Mouse (Mus musculus) 416B (cell line): ENCODE data around the gene Bhmt2.
A peak's percentile ranks its signal among the peaks of the same experiment; 100 is the strongest.

Experiments used
- DNase-seq: peaks from one replicate; pipeline ENCODE4 v3.0.0; 2011; ENCODE audit warnings: low read depth

The Bhmt2 gene

GRCm38 (mm10) chr13:93639636-93640035, 34.5 kb downstream of the Bhmt2 start:
- DNase-seq = no peak

- no peak for DNase-seq
Measured at GRCm38 (mm10) chr13:93637282-93638245, 36.5 kb downstream of the Bhmt2 start, which contains the start of gene Bhmt. TSS of gene Bhmt (minus strand) at chr13:93637961.

- DNase-seq = no peak
Measured at GRCm38 (mm10) chr13:93636561-93636960, 37.5 kb downstream of the Bhmt2 start.

GRCm38 (mm10) chr13:93632927-93633326, 41.2 kb downstream of the Bhmt2 start:
- DNase-seq = no peak

GRCm38 (mm10) chr13:93630941-93631705, 43.0 kb downstream of the Bhmt2 start:
- DNase-seq = no peak

GRCm38 (mm10) chr13:93628861-93629260, 45.2 kb downstream of the Bhmt2 start:
- DNase-seq = no peak

GRCm38 (mm10) chr13:93614361-93614948, 59.6 kb downstream of the Bhmt2 start:
- DNase-seq = peak; percentile 18

GRCm38 (mm10) chr13:93613771-93614170, 60.3 kb downstream of the Bhmt2 start:
- DNase-seq = peak; percentile 47

- DNase-seq = peak; percentile 82
Measured at GRCm38 (mm10) chr13:93612660-93613607, 61.2 kb downstream of the Bhmt2 start.

- no peak for DNase-seq
Measured at GRCm38 (mm10) chr13:93608476-93608875, 65.6 kb downstream of the Bhmt2 start.

- DNase-seq = no peak
Measured at GRCm38 (mm10) chr13:93607701-93608100, 66.4 kb downstream of the Bhmt2 start.

GRCm38 (mm10) chr13:93606868-93607578, 67.1 kb downstream of the Bhmt2 start:
- no peak for DNase-seq
